Mouse (Mus musculus) midbrain, embryonic 15.5 days (tissue): ENCODE data around the gene Hspa12b. TPM values are rescaled to one million over a fixed set of nuclear protein-coding genes. Genes with fewer than 3 reads are reported as not detected.

Experiments
- ATAC-seq: fragments of 200-750 bp; cut with Nextera tagmentation; replicated peaks from 2 replicates; pipeline ENCODE4 v1.8.0; 2017; ENCODE audit warnings: moderate TSS enrichment
- H3K27ac ChIP-seq: fragments of 300-500 bp; sonication (generic); 2 replicates; pipeline ENCODE4 v1.5.1; 2015; ENCODE audit warnings: mild to moderate bottlenecking, inconsistent platforms
- H3K27me3 ChIP-seq: fragments of 300-500 bp; sonication (generic); replicated peaks from 2 replicates; pipeline ENCODE4 v1.6.1; 2015; ENCODE audit warnings: inconsistent platforms
- H3K36me3 ChIP-seq: fragments of 300-500 bp; sonication (generic); replicated peaks from 2 replicates; pipeline ENCODE4 v1.6.1; 2015; ENCODE audit warnings: inconsistent platforms
- H3K4me1 ChIP-seq: fragments of 300-500 bp; sonication (generic); 2 replicates; pipeline ENCODE4 v1.6.1; 2015; ENCODE audit warnings: inconsistent platforms
- H3K4me2 ChIP-seq: fragments of 300-500 bp; sonication (generic); 2 replicates; pipeline ENCODE4 v1.6.1; 2015; ENCODE audit warnings: inconsistent platforms, mild to moderate bottlenecking, moderate library complexity
- H3K4me3 ChIP-seq: fragments of 300-500 bp; sonication (generic); 2 replicates; pipeline ENCODE4 v1.5.1; 2015; ENCODE audit warnings: mild to moderate bottlenecking, inconsistent platforms
- H3K9ac ChIP-seq: fragments of 300-500 bp; sonication (generic); 2 replicates; pipeline ENCODE4 v1.6.1; 2015; ENCODE audit warnings: mild to moderate bottlenecking, inconsistent platforms
- H3K9me3 ChIP-seq: fragments of 300-500 bp; sonication (generic); 2 replicates; pipeline ENCODE4 v1.6.1; 2016; ENCODE audit warnings: inconsistent platforms
- WGBS: fragments of 180-500 bp; shearing (Covaris S2); methylation state at CpG from one replicate; pipeline ENCODE4 v1.1.7; 2015; ENCODE audit warnings: mixed read lengths; 5-methylcytosine and 5-hydroxymethylcytosine counted together
- polyA plus RNA-seq: library from polyadenylated mRNA; unstranded; fragments of >200 nt; fragmentation: Nextera tagmentation; extraction: Ambion mirVana; gene quantifications from 2 replicates; pipeline ENCODE4 v1.2.1, GENCODE M21; 2015

Hspa12b gene
- polyA plus RNA-seq, 1 experiment from 2014 or later, result 4.6 TPM

DNA sequence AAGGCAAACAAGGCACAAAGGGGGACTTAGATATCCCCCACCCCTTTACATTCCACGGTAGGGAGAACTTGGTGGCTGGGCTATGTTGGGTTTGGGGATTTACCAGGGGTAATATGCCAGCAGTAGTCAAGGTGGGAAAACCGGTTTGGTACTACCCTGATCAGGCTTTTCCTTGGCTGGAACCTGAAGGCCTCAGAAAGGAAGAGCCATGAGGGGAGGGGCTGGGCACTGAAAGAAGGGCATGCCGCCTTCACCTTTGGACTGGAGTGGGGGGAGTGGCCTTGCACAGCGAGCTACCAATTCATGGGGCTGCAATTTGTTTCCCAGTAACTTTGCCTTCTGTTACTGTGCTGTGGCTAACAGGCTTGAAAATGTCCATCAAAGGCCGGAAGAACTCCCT, 49.4 kb downstream of the Hspa12b start:
- WGBS, result 72% methylated on average over 5 of the region's 5 CpGs
- no peak overlapping the region for H3K4me3 ChIP-seq
- no peak for ATAC-seq
- H3K36me3 ChIP-seq, result no peaks in the 10 kb centered on the region
- H3K9ac ChIP-seq, result no peak overlapping the region
- H3K4me1 ChIP-seq, result peaks cover 56% of the 10 kb centered on the region
- peaks cover 17% of the 10 kb centered on the region for H3K27me3 ChIP-seq
- H3K9me3 ChIP-seq, result no peaks in the 10 kb centered on the region
- H3K4me2 ChIP-seq, result peak overlapping the region; percentile 97
- H3K27ac ChIP-seq, result no peak overlapping the region

DNA sequence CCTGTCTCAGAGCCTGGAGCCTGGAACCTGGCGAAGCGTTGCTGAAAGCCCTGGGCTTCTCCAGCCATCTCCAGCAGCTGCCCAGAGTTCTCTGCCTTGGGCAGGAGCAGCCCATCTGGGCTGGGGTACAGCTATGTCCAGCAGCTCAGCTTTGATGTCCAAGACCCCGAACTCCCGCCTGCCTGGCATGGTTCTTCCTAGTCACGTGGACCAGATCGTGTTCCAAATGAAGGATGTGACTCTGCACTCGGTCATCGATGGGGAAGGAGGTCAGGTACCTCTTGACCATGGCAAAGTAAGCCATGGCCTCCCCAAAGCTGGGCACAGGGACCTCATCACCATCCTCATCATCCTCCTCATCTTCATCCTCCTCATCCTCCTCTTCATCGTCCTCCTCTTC, 50.9 kb downstream of the Hspa12b start:
- no peaks in the 10 kb centered on the region for H3K9me3 ChIP-seq
- peaks cover 53% of the 10 kb centered on the region for H3K4me1 ChIP-seq
- H3K4me3 ChIP-seq, result peak overlapping the region; percentile 64
- H3K36me3 ChIP-seq, result no peaks in the 10 kb centered on the region
- H3K27ac ChIP-seq, result no peak overlapping the region
- peaks cover 3% of the 10 kb centered on the region; the same call in 1 of the 2 replicates for H3K27me3 ChIP-seq
- peak overlapping the region; percentile 32; the same call in 1 of the 2 replicates for H3K9ac ChIP-seq
- H3K4me2 ChIP-seq, result peak overlapping the region; percentile 97
- WGBS, result 87% methylated on average over 9 of the region's 9 CpGs
- ATAC-seq, result no peak

DNA sequence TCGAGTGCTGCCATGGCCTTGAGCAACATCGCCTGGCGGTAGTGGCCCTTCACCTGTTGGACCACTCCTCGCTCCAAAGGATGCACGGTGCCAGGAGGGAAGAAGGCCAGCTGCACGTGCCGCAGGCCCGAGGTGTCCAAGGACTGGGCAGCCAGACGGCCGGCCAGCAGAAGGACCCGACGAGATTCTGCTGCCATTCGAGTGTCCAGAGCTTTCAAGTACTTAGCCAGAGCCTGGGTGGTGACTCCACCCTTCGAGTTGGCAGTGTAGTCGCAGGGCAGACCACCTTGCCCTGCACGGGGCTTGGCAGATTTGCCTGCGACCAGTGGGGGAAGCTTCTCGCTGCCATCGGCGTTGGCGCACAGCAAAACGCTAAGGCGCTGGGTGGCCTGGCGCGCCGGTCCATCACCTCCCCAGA, 51.8 kb downstream of the Hspa12b start:
- H3K27ac ChIP-seq, result peak overlapping the region; percentile 96
- H3K36me3 ChIP-seq, result no peaks in the 10 kb centered on the region
- H3K4me2 ChIP-seq, result peak overlapping the region; percentile 97
- ATAC-seq, result 0 out of 2 replicates have a peak, but pooled peaks have one; percentile 2
- 20% methylated on average over 26 of the region's 26 CpGs for WGBS
- H3K9me3 ChIP-seq, result no peaks in the 10 kb centered on the region
- H3K27me3 ChIP-seq, result no peaks in the 10 kb centered on the region
- peak overlapping the region; percentile 96 for H3K9ac ChIP-seq
- H3K4me1 ChIP-seq, result peaks cover 48% of the 10 kb centered on the region
- peak overlapping the region; percentile 64 for H3K4me3 ChIP-seq

DNA sequence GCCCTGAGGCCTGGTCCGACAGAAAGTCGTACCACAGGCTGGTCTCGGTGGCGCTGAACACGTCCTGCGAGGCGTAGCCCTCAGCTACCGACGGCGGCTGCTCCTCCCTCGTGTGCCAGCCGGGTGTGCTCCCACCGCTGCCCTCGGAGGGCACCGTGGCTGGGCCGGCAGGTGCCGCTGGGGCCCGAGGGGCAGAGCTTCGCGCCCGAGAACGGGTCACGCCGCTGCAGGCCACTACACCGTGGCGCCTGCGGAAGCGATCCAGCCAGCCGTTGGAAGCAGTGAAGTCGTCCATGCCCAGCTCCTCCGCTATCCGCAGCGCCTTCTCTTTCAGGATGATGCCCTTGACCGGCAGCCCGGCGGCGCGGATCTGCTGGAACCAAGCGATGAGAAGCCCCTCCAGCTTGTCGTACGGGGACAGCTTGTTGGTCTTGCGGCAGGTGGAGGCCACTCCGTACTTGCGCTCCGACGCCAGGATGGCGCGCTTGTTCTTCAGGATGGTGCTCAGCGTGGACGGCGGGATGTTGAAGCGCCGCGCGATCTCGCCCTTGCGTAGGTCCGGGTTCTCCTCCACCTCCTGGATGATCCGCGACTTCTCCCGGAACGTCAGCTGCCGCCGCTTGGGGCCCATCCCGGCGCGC, 52.3 kb downstream of the Hspa12b start:
- Histone ChIP-seq H3K9ac (peak overlapping the region; percentile 96), H3K4me1 (peaks cover 43% of the 10 kb centered on the region), H3K27me3 (no peaks in the 10 kb centered on the region), H3K27ac (peak overlapping the region; percentile 96), H3K9me3 (no peaks in the 10 kb centered on the region), H3K36me3 (no peaks in the 10 kb centered on the region), H3K4me2 (peak overlapping the region; percentile 97), H3K4me3 (peak overlapping the region; percentile 64)
- peak; percentile 72 for ATAC-seq
- WGBS, result under 1% methylated on average over 67 of the region's 67 CpGs

- peak within 1 kb of the TSS; percentile 64 for H3K4me3 ChIP-seq
- 2% methylated on average over 47 of the region's 57 CpGs for WGBS
- H3K9me3 ChIP-seq, result no peaks in the 10 kb centered on the region
- no peaks in the 10 kb centered on the region for H3K27me3 ChIP-seq
- peak within 1 kb of the TSS; percentile 96 for H3K27ac ChIP-seq
- H3K4me1 ChIP-seq, result peaks cover 36% of the 10 kb centered on the region
- H3K9ac ChIP-seq, result peak within 1 kb of the TSS; percentile 96
- H3K4me2 ChIP-seq, result peak within 1 kb of the TSS; percentile 97
- peak; percentile 85 for ATAC-seq
- no peaks in the 10 kb centered on the region for H3K36me3 ChIP-seq
Measured at GRCm38 (mm10) chr2:131179990-131180587, 53.0 kb downstream of the Hspa12b start, which contains the start of gene Cenpb. Cenpb (minus strand) TSS chr2:131180067.

- Histone ChIP-seq H3K27me3 (no peaks in the 10 kb centered on the region), H3K4me2 (peak overlapping the region; percentile 69), H3K9me3 (no peaks in the 10 kb centered on the region), H3K9ac (peak overlapping the region; percentile 55; the same call in 1 of the 2 replicates), H3K27ac (peak overlapping the region; percentile 45; the same call in 1 of the 2 replicates), H3K4me3 (peak overlapping the region; percentile 58), H3K36me3 (no peaks in the 10 kb centered on the region), H3K4me1 (peaks cover 34% of the 10 kb centered on the region)
- peak; percentile 57 for ATAC-seq
- WGBS, result 2% methylated on average over 14 of the region's 14 CpGs
Measured at GRCm38 (mm10) chr2:131186343-131186742, 59.3 kb downstream of the Hspa12b start.

DNA sequence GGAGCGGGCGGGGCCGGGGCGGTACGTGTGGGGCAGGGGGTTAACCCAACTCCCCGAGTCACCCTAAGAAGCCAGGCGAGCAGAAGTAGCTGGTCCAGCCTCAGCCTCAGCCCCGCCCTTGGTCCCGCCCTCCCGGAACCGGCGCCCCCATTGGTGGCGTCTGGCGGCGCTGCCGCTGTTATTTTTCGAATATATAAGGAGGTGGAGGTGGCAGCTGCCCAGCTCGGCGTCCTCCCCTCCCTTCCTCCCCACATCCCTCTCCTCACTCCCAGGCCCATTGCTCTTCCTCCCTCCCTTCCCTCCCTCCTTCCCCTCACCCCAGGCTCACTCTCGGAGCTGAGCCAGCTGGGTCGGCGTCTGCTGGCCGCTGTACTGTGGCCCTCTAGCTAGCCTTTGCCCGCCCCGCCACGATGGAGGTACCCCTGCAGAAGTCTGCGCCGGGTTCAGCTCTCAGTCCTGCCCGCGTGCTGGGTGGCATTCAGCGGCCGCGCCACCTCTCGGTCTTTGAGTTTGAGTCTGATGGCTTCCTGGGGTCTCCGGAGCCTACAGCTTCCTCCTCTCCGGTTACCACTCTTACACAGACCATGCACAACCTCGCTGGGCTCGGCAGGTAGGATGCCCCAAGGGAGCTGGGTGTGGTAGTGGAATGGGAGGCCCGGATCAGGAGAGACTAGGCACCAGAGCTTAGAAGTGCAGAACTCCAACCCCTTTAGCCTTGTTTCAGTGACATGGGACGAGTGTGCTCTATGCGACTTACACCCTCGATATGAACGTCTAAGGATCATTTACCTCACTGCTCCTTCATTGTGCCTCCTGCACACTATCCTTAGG, 59.9 kb downstream of the Hspa12b start, which contains the start of the genes Cdc25b and Spef1:
TSS of gene Cdc25b (plus strand) at position 179 of the 831 bp plus-strand sequence.
TSS of gene Spef1 (minus strand) at position 512 of the 831 bp plus-strand sequence.
- Histone ChIP-seq H3K4me1 (peaks cover 36% of the 10 kb centered on the region), H3K4me3 (peak within 1 kb of the TSS; percentile 58), H3K4me2 (peak within 1 kb of the TSS; percentile 69), H3K9ac (peak within 1 kb of the TSS; percentile 55), H3K36me3 (no peaks in the 10 kb centered on the region), H3K27ac (peak within 1 kb of the TSS; percentile 45), H3K9me3 (no peaks in the 10 kb centered on the region), H3K27me3 (no peaks in the 10 kb centered on the region)
- peak; percentile 89 for ATAC-seq
- WGBS, result under 1% methylated on average over 43 of the region's 43 CpGs

DNA sequence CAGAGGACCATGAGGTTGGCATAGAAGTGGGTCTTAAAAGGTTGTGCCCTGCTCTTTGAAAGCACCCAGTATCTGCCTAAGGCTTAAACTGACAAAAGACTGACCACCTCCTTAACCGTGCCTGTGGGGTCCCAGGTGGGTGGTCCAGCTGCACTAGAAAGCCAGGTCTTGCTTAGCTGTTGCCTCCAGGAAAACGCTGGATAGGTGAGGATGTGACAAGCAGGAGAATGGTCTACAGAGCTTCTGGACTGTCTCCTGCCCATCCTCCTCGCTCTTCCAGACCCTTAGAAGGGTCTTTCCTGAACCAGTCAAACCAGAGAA, 60.5 kb downstream of the Hspa12b start:
- Histone ChIP-seq H3K27ac (peak overlapping the region; percentile 45; the same call in 1 of the 2 replicates), H3K4me2 (peak overlapping the region; percentile 69), H3K9ac (peak overlapping the region; percentile 55), H3K4me1 (peaks cover 36% of the 10 kb centered on the region), H3K36me3 (no peaks in the 10 kb centered on the region), H3K9me3 (no peaks in the 10 kb centered on the region), H3K4me3 (peak overlapping the region; percentile 58), H3K27me3 (no peaks in the 10 kb centered on the region)
- WGBS, result 24% methylated on average over 3 of the region's 3 CpGs
- ATAC-seq, result no peak

- no peak for ATAC-seq
- H3K36me3 ChIP-seq, result no peaks in the 10 kb centered on the region
- 95% methylated on average over 5 of the region's 5 CpGs for WGBS
- H3K27ac ChIP-seq, result no peak overlapping the region
- H3K4me1 ChIP-seq, result peaks cover 36% of the 10 kb centered on the region
- H3K4me2 ChIP-seq, result no peak overlapping the region
- H3K27me3 ChIP-seq, result no peaks in the 10 kb centered on the region
- H3K9ac ChIP-seq, result no peak overlapping the region
- H3K9me3 ChIP-seq, result no peaks in the 10 kb centered on the region
- H3K4me3 ChIP-seq, result no peak overlapping the region
Measured at GRCm38 (mm10) chr2:131188311-131188710, 61.2 kb downstream of the Hspa12b start.

- Histone ChIP-seq H3K4me2 (no peak overlapping the region), H3K9me3 (no peaks in the 10 kb centered on the region), H3K36me3 (no peaks in the 10 kb centered on the region; the same call in 1 of the 2 replicates), H3K4me3 (no peak overlapping the region), H3K4me1 (peaks cover 36% of the 10 kb centered on the region), H3K9ac (no peak overlapping the region), H3K27me3 (no peaks in the 10 kb centered on the region), H3K27ac (peak overlapping the region; percentile 13; the same call in 1 of the 2 replicates)
- no peak for ATAC-seq
- WGBS, result 29% methylated on average over 5 of the region's 5 CpGs
Measured at GRCm38 (mm10) chr2:131189521-131190309, 62.6 kb downstream of the Hspa12b start.

- WGBS, result 11% methylated on average over 10 of the region's 10 CpGs
- Histone ChIP-seq H3K4me3 (no peak overlapping the region), H3K9ac (no peak overlapping the region), H3K36me3 (no peaks in the 10 kb centered on the region; the same call in 1 of the 2 replicates), H3K4me2 (no peak overlapping the region), H3K27me3 (no peaks in the 10 kb centered on the region), H3K4me1 (peaks cover 36% of the 10 kb centered on the region), H3K9me3 (no peaks in the 10 kb centered on the region), H3K27ac (peak overlapping the region; percentile 67)
- peak; percentile 34 for ATAC-seq
Measured at GRCm38 (mm10) chr2:131190344-131191004, 63.4 kb downstream of the Hspa12b start.
